Mouse (Mus musculus) MEL (cell line): ENCODE results near the gene Mpg. TPM values are rescaled to one million over a fixed set of nuclear protein-coding genes. Genes with fewer than 3 reads are reported as not detected.

ENCODE experiments used
- DNase-seq: peaks from one replicate; pipeline ENCODE4 v3.0.0; 2011; ENCODE audit warnings: low read depth, low spot score
- H3K27ac ChIP-seq: 2 replicates; pipeline ENCODE4 v1.5.1; 2012; ENCODE audit warnings: low read depth, mild to moderate bottlenecking, control low read depth, low read length, moderate library complexity; ENCODE audit not compliant: control insufficient read depth
- H3K27me3 ChIP-seq, 2 experiments: fragments of 150-350 bp in 1 of 2; sonication (generic) in 1 of 2; 2 replicates each; pipeline ENCODE4 v1.6.1; 2012; ENCODE audit warnings: low read length in 2 of 2, mild to moderate bottlenecking in 2 of 2, improper control_type of control experiment in 1 of 2, moderate library complexity in 1 of 2; ENCODE audit not compliant: insufficient read depth in 2 of 2, control insufficient read depth in 1 of 2
- H3K36me3 ChIP-seq, 2 experiments: 2 replicates each; pipeline ENCODE4 v1.6.1; 2012 to 2014; ENCODE audit warnings: low read length in 2 of 2, improper control_type of control experiment in 1 of 2, inconsistent platforms in 1 of 2, mild to moderate bottlenecking in 1 of 2; ENCODE audit not compliant: insufficient read depth in 2 of 2, control insufficient read depth in 1 of 2
- H3K4me1 ChIP-seq, 2 experiments: fragments of 150-350 bp in 1 of 2; sonication (generic) in 1 of 2; 2 replicates each; pipeline ENCODE4 v1.6.1; 2012; ENCODE audit warnings: low read length in 2 of 2, improper control_type of control experiment in 1 of 2, mild to moderate bottlenecking in 1 of 2; ENCODE audit not compliant: insufficient read depth in 2 of 2, control insufficient read depth in 1 of 2
- H3K4me3 ChIP-seq, 2 experiments: fragments of 150-350 bp in 1 of 2; sonication (generic) in 1 of 2; 2 replicates each; pipeline ENCODE4 v1.5.1; 2012; ENCODE audit warnings: low read depth in 2 of 2, low read length in 2 of 2, mild to moderate bottlenecking in 2 of 2, moderate library complexity in 2 of 2, control low read depth in 1 of 2, improper control_type of control experiment in 1 of 2; ENCODE audit not compliant: control insufficient read depth in 1 of 2, insufficient read depth in 1 of 2
- H3K79me2 ChIP-seq: 2 replicates; pipeline ENCODE4 v1.6.1; 2012; ENCODE audit warnings: mild to moderate bottlenecking, low read length, moderate library complexity; ENCODE audit not compliant: control insufficient read depth, poor library complexity, insufficient read depth
- H3K9ac ChIP-seq: 2 replicates; pipeline ENCODE4 v1.6.1; 2012; ENCODE audit warnings: low read depth, mild to moderate bottlenecking, control low read depth, low read length, moderate library complexity; ENCODE audit not compliant: control insufficient read depth, poor library complexity, severe bottlenecking
- H3K9me3 ChIP-seq: fragments of 150-350 bp; sonication (generic); replicated peaks from 2 replicates; pipeline ENCODE4 v1.6.1; 2012; ENCODE audit warnings: mild to moderate bottlenecking, low read length, improper control_type of control experiment, moderate library complexity; ENCODE audit not compliant: insufficient read depth
- CHD2 ChIP-seq: IDR thresholded peaks from 2 replicates; pipeline ENCODE4 v1.6.1; 2011; ENCODE audit warnings: low read length, improper control_type of control experiment
- E2F4 ChIP-seq: IDR thresholded peaks from 2 replicates; pipeline ENCODE4 v1.6.1; 2011; ENCODE audit warnings: low read depth, low read length, improper control_type of control experiment, borderline replicate concordance
- ELF1 ChIP-seq: IDR thresholded peaks from 2 replicates; pipeline ENCODE4 v1.6.1; 2014; ENCODE audit warnings: low read depth, mild to moderate bottlenecking, inconsistent platforms, low read length, improper control_type of control experiment, moderate library complexity
- EP300 ChIP-seq, 2 experiments: IDR thresholded peaks; 2 replicates each; pipeline ENCODE4 v1.6.1; 2011; ENCODE audit warnings: improper control_type of control experiment in 2 of 2, low read length in 2 of 2, low read depth in 1 of 2, mild to moderate bottlenecking in 1 of 2
- ETS1 ChIP-seq: IDR thresholded peaks from 2 replicates; pipeline ENCODE4 v1.6.1; 2012; ENCODE audit warnings: low read depth, mild to moderate bottlenecking, inconsistent platforms, low read length, improper control_type of control experiment, moderate library complexity
- GABPA ChIP-seq: IDR thresholded peaks from 2 replicates; pipeline ENCODE4 v1.6.1; 2012; ENCODE audit warnings: low read depth, mild to moderate bottlenecking, inconsistent platforms, low read length, improper control_type of control experiment, moderate library complexity
- GATA1 ChIP-seq: IDR thresholded peaks from 2 replicates; pipeline ENCODE4 v1.6.1; 2011; ENCODE audit warnings: low read depth, low read length, improper control_type of control experiment
- JUND ChIP-seq: IDR thresholded peaks from 2 replicates; pipeline ENCODE4 v1.6.1; 2011; ENCODE audit warnings: low read depth, mild to moderate bottlenecking, improper control_type of control experiment, low read length
- KAT2A ChIP-seq: conservative IDR thresholded peaks from 2 replicates; pipeline ENCODE4 v1.6.1; 2012; ENCODE audit warnings: low read depth, low read length, improper control_type of control experiment, inconsistent platforms
- MAFK ChIP-seq: IDR thresholded peaks from 2 replicates; pipeline ENCODE4 v1.6.1; 2011; ENCODE audit warnings: low read depth, mild to moderate bottlenecking, low read length, improper control_type of control experiment, borderline replicate concordance
- MAX ChIP-seq: IDR thresholded peaks from 2 replicates; pipeline ENCODE4 v1.6.1; 2011; ENCODE audit warnings: low read length, improper control_type of control experiment
- MXI1 ChIP-seq: IDR thresholded peaks from 2 replicates; pipeline ENCODE4 v1.6.1; 2011; ENCODE audit warnings: mild to moderate bottlenecking, low read depth, low read length, improper control_type of control experiment
- MYC ChIP-seq: IDR thresholded peaks from 2 replicates; pipeline ENCODE4 v1.6.1; 2011; ENCODE audit warnings: low read depth, mild to moderate bottlenecking, low read length, improper control_type of control experiment, moderate library complexity
- POLR2AphosphoS5 ChIP-seq: IDR thresholded peaks from 2 replicates; pipeline ENCODE4 v1.6.1; 2012; ENCODE audit warnings: low read depth, borderline replicate concordance, mild to moderate bottlenecking, inconsistent platforms, low read length, moderate library complexity, mixed read lengths
- RAD21 ChIP-seq: IDR thresholded peaks from 2 replicates; pipeline ENCODE4 v1.6.1; 2011; ENCODE audit warnings: mild to moderate bottlenecking, low read depth, low read length, improper control_type of control experiment
- RCOR1 ChIP-seq: IDR thresholded peaks from 2 replicates; pipeline ENCODE4 v1.6.1; 2012; ENCODE audit warnings: low read depth, mild to moderate bottlenecking, inconsistent platforms, low read length, improper control_type of control experiment
- SIN3A ChIP-seq: IDR thresholded peaks from 2 replicates; pipeline ENCODE4 v1.6.1; 2012; ENCODE audit warnings: low read length, improper control_type of control experiment, inconsistent platforms
- TAL1 ChIP-seq: IDR thresholded peaks from 2 replicates; pipeline ENCODE4 v1.6.1; 2012; ENCODE audit warnings: mild to moderate bottlenecking, inconsistent platforms, low read length, moderate library complexity, mixed read lengths
- TCF12 ChIP-seq: IDR thresholded peaks from 2 replicates; pipeline ENCODE4 v1.6.1; 2014; ENCODE audit warnings: low read depth, mild to moderate bottlenecking, inconsistent platforms, low read length, improper control_type of control experiment, moderate library complexity
- UBTF ChIP-seq: IDR thresholded peaks from 2 replicates; pipeline ENCODE4 v1.6.1; 2012; ENCODE audit warnings: low read depth, mild to moderate bottlenecking, inconsistent platforms, low read length, improper control_type of control experiment, moderate library complexity, borderline replicate concordance; ENCODE audit not compliant: insufficient read depth
- USF2 ChIP-seq, 2 experiments: IDR thresholded peaks; 2 replicates each; pipeline ENCODE4 v1.6.1; 2011 to 2012; ENCODE audit warnings: improper control_type of control experiment in 2 of 2, low read length in 2 of 2, borderline replicate concordance in 1 of 2, inconsistent platforms in 1 of 2, low read depth in 1 of 2, mild to moderate bottlenecking in 1 of 2; ENCODE audit not compliant: insufficient read depth in 1 of 2
- ZC3H11A ChIP-seq: IDR thresholded peaks from 2 replicates; pipeline ENCODE4 v1.6.1; 2012; ENCODE audit warnings: low read depth, mild to moderate bottlenecking, inconsistent platforms, low read length, improper control_type of control experiment
- ZKSCAN1 ChIP-seq: IDR thresholded peaks from 2 replicates; pipeline ENCODE4 v1.6.1; 2012; ENCODE audit warnings: low read depth, mild to moderate bottlenecking, inconsistent platforms, low read length, improper control_type of control experiment, moderate library complexity
- ZNF384 ChIP-seq: IDR thresholded peaks from 2 replicates; pipeline ENCODE4 v1.6.1; 2012; ENCODE audit warnings: low read depth, mild to moderate bottlenecking, inconsistent platforms, low read length, improper control_type of control experiment
- polyA plus RNA-seq, 2 experiments: library from polyadenylated mRNA; stranded (reverse) in 1 of 2; unstranded in 1 of 2; fragments of >175 nt in 1 of 2; fragments of >200 nt in 1 of 2; gene quantifications; 2 replicates each; pipeline versions ENCODE4 v1.2.1 to v1.2.4; 2012; ENCODE audit warnings: low replicate concordance in 2 of 2, low read depth in 1 of 2; ENCODE audit not compliant: insufficient read length in 2 of 2, insufficient read depth in 1 of 2, missing spikeins in 1 of 2
- total RNA-seq: library from RNA; depleted of rRNA; stranded (reverse); fragments of 300-350 nt; gene quantifications from 2 replicates; pipeline ENCODE4 v1.2.3, GENCODE M21; 2012

The Mpg gene
- total and polyA plus RNA-seq, 3 experiments: 42.0 to 43.2 TPM; not detected in 1

DNA sequence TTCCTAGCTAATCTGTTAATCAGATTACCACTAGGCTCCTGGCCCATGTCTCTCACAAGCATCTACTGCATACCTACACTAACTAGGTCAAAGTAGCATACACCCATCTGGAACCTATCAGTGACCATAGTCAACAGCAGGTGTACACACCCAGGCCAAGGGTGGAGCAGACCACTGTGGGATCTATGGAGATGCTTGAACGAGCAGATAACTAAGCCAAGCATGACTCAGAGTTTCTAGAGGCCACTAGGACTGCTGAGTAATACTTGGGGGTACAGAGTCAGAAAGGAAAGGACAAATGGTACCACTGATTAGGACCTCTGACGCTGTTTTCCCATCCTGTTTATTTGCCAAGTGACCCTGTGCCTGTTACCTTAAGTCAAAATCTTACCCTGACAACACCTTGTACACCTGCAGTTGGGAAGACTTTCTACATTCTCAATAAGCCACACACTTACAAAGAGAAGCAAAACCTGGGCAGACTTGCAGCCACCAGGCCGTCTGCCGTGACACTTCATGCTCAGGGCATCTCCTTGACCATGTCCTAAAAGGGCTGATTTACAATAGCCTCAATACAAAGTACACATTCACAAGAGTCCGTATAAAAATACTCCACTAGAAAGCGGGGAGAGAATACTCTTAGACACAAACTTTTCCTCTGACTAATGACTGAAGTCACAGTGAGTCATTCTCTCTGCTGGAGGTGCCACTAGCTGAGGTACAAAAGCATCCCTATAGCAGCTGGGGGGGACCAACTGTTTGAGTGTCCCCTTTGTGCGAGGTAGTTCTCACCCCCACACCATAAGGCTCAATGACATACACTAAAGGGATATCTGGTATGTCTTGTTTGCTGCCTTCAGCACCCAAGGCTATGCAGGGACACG lies 24.8 kb downstream of the Mpg start:
- no peaks in the 10 kb centered on the region for H3K9me3 ChIP-seq
- H3K27ac ChIP-seq: peak overlapping the region; percentile 80
- H3K9ac ChIP-seq: peak overlapping the region; percentile 8; the same call in 1 of the 2 replicates
- H3K36me3 ChIP-seq: peaks cover 0 to 42% of the 10 kb centered on the region in 2 experiments; a peak in 2 of 4 replicates
- TF ChIP-seq RAD21 (no peak), SIN3A (peak; percentile 89), ZKSCAN1 (no peak), UBTF (no peak), RCOR1 (peak; percentile 85), ETS1 (peak; percentile 97), EP300 (IDR thresholded peaks at IDR 0.05; ENCODE audit: low read depth in 1 of 2, low read length in 2 of 2) (peak; percentile 97 to 99), GATA1 (peak; percentile 94), TCF12 (peak; percentile 95), CHD2 (no peak), GABPA (peak; percentile 65; the same call in 1 of the 2 replicates), USF2 (IDR thresholded peaks at IDR 0.05; ENCODE audit: borderline replicate concordance in 1 of 2, insufficient read depth in 1 of 2, low read depth in 1 of 2, low read length in 2 of 2) (no peak), TAL1 (peak; percentile 91), MYC (peak; percentile 75), JUND (peak; percentile 87), MAX (no peak), MAFK (peak; percentile 95), POLR2AphosphoS5 (no peak), E2F4 (no peak)
- no peaks in the 10 kb centered on the region for H3K27me3 ChIP-seq
- H3K79me2 ChIP-seq: no peaks in the 10 kb centered on the region
- H3K4me1 ChIP-seq: peaks cover 24 to 37% of the 10 kb centered on the region in 2 experiments
- H3K4me3 ChIP-seq: no peak overlapping the region
- DNase-seq: peak; percentile 90

DNA sequence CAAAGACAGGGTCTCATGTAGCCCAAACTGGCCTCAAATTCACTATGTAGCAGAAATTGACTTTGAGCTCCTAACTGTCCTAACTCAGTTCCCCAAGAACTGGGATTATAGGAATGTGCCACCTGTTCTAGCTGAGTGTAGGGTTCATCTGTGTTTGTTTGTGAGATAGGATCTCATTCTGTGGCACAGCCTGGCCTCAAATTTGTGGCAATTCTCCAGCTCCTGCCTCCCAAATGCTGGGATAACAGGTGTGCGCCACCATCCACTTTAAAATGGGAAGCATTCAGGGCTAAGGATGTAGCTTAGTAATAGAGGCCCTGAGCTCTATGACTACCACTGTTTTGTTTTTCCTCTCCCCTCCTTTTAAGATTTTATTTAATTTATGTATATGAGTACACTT lies 26.8 kb downstream of the Mpg start:
- Histone ChIP-seq H3K9ac (no peak overlapping the region), H3K27ac (no peak overlapping the region)
- no peak for TF ChIP-seq TCF12
- no peak for TF ChIP-seq MAFK
- TF ChIP-seq ELF1: no peak
- TF ChIP-seq SIN3A: no peak
- TF ChIP-seq UBTF: no peak
- no peak for TF ChIP-seq MXI1
- no peak for TF ChIP-seq KAT2A
- TF ChIP-seq MYC: no peak
- no peak for TF ChIP-seq ZKSCAN1
- TF ChIP-seq ZC3H11A: no peak
- no peak for TF ChIP-seq ZNF384

More for the DNA sequence above, 26.8 kb downstream of the Mpg start:
- DNase-seq: no peak
- Histone ChIP-seq H3K9me3 (no peaks in the 10 kb centered on the region), H3K36me3 (peaks cover 0 to 41% of the 10 kb centered on the region in 2 experiments; a peak in 2 of 4 replicates), H3K79me2 (no peaks in the 10 kb centered on the region), H3K4me3 (no peak overlapping the region), H3K27me3 (no peaks in the 10 kb centered on the region), H3K4me1 (peaks cover 13 to 36% of the 10 kb centered on the region in 2 experiments)
